Mouse (Mus musculus): ENCODE measurements around the gene Ctnna2. TPM values are rescaled to one million over a fixed set of nuclear protein-coding genes. Genes with fewer than 3 reads are reported as not detected.

The Ctnna2 gene
- polyA plus RNA-seq, 1 experiment from 2014 or later = 1.6 TPM

DNA sequence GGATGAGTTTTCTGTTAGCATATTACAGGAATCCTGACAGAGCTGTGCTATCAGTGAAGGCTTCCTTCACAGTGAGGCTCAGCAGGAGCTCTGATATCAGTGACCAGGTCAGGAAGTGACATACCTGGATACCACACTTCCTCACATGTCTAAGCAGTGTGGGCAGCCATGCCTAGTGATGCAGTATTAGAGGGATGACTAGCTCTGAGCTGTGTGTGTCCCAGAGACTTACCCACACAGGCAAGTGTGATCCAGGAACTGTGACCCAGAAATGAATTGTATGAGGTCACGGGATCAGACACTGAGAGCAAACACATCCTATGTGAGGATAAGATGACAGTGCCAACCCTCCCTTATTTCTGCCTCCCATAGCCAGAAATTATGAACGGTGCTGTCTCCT is 28.8 kb downstream of the Ctnna2 start:
- Histone ChIP-seq H3K27me3 (ENCODE audit: control insufficient read depth, insufficient read depth, low read length) (no peaks in the 10 kb centered on the region), H3K4me3 (ENCODE audit: low read depth, low read length) (no peak overlapping the region)

GRCm38 (mm10) chr6:77929375-77929774 is 50.1 kb downstream of the Ctnna2 start:
- no peaks in the 10 kb centered on the region for H3K9me3 ChIP-seq (ENCODE audit: control insufficient read depth, low read length)
- no peak overlapping the region for H3K4me2 ChIP-seq (ENCODE audit: low read depth, severe bottlenecking)
- no peak overlapping the region for H3K4me3 ChIP-seq (ENCODE audit: low read depth, low read length)
- DNase-seq (ENCODE audit: low spot score) = no peak
- H3K27ac ChIP-seq (replicated peaks; ENCODE audit: low read depth, low read length) = no peak overlapping the region
- no peak overlapping the region for H3K9ac ChIP-seq (ENCODE audit: low read length)
- no peaks in the 10 kb centered on the region for H3K4me1 ChIP-seq (ENCODE audit: control insufficient read depth, insufficient read depth, low read length)
- ATAC-seq (ENCODE audit: insufficient number of reproducible peaks, low FRiP score, low TSS enrichment, low read depth) = no peak
- no peaks in the 10 kb centered on the region for H3K36me3 ChIP-seq (ENCODE audit: control insufficient read depth, insufficient read depth, low read length)
- 78% methylated on average over 3 of the region's 3 CpGs for WGBS
- no peaks in the 10 kb centered on the region for H3K27me3 ChIP-seq (ENCODE audit: control insufficient read depth, insufficient read depth, low read length)

More for the DNA sequence above, 28.8 kb downstream of the Ctnna2 start:
- 84% methylated on average over 2 of the region's 2 CpGs for WGBS
- Histone ChIP-seq H3K27ac (replicated peaks; ENCODE audit: low read depth, low read length) (no peak overlapping the region), H3K4me2 (ENCODE audit: low read depth, severe bottlenecking) (no peak overlapping the region), H3K9me3 (ENCODE audit: control insufficient read depth, low read length) (no peaks in the 10 kb centered on the region), H3K4me1 (ENCODE audit: control insufficient read depth, insufficient read depth, low read length) (no peaks in the 10 kb centered on the region), H3K36me3 (ENCODE audit: control insufficient read depth, insufficient read depth, low read length) (no peaks in the 10 kb centered on the region), H3K9ac (ENCODE audit: low read length) (no peak overlapping the region)
- ATAC-seq (ENCODE audit: insufficient number of reproducible peaks, low FRiP score, low TSS enrichment, low read depth) (no peak), DNase-seq (ENCODE audit: low spot score) (no peak)

DNA sequence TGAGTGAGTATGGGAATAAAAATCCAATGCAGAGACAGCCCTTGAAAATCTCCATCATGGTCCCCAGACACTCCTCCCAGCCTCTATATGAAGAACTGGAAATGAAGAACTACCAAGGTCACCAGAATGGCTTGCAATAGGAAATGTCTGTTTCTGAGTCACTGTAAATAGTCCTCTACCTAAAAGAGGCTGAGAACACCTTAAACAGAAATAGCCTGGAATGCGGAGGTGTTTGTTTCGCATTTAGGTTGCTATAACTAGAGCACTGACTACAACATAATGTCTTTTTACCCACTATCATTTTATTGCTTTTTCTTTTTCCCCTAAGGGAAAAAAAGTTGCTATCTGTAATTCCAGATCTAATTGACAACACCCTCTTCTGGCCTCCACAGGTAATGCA is 106.3 kb downstream of the Ctnna2 start:
- no peak for DNase-seq (ENCODE audit: low spot score)
- Histone ChIP-seq H3K27ac (replicated peaks; ENCODE audit: low read depth, low read length) (no peak overlapping the region), H3K36me3 (ENCODE audit: control insufficient read depth, insufficient read depth, low read length) (no peaks in the 10 kb centered on the region), H3K4me1 (ENCODE audit: control insufficient read depth, insufficient read depth, low read length) (no peaks in the 10 kb centered on the region), H3K4me3 (ENCODE audit: low read depth, low read length) (no peak overlapping the region), H3K9me3 (ENCODE audit: control insufficient read depth, low read length) (no peaks in the 10 kb centered on the region), H3K4me2 (ENCODE audit: low read depth, severe bottlenecking) (no peak overlapping the region), H3K9ac (ENCODE audit: low read length) (no peak overlapping the region), H3K27me3 (ENCODE audit: control insufficient read depth, insufficient read depth, low read length) (no peaks in the 10 kb centered on the region)
- no peak for ATAC-seq (ENCODE audit: insufficient number of reproducible peaks, low FRiP score, low TSS enrichment, low read depth)
- WGBS = 97% methylated on average over 2 of the region's 2 CpGs

- Histone ChIP-seq H3K4me1 (ENCODE audit: control insufficient read depth, insufficient read depth, low read length) (no peaks in the 10 kb centered on the region), H3K27ac (replicated peaks; ENCODE audit: low read depth, low read length) (no peak overlapping the region), H3K4me3 (ENCODE audit: low read depth, low read length) (no peak overlapping the region), H3K27me3 (ENCODE audit: control insufficient read depth, insufficient read depth, low read length) (no peaks in the 10 kb centered on the region), H3K36me3 (ENCODE audit: control insufficient read depth, insufficient read depth, low read length) (no peaks in the 10 kb centered on the region), H3K9ac (ENCODE audit: low read length) (no peak overlapping the region), H3K4me2 (ENCODE audit: low read depth, severe bottlenecking) (no peak overlapping the region), H3K9me3 (ENCODE audit: control insufficient read depth, low read length) (no peaks in the 10 kb centered on the region)
- ATAC-seq (ENCODE audit: insufficient number of reproducible peaks, low FRiP score, low TSS enrichment, low read depth) (no peak), DNase-seq (ENCODE audit: low spot score) (no peak)
- 24% methylated on average over 2 of the region's 2 CpGs for WGBS
Measured at GRCm38 (mm10) chr6:77869313-77869712, 110.2 kb downstream of the Ctnna2 start.

GRCm38 (mm10) chr6:77868119-77868518 is 111.4 kb downstream of the Ctnna2 start:
- no peak for ATAC-seq (ENCODE audit: insufficient number of reproducible peaks, low FRiP score, low TSS enrichment, low read depth)
- Histone ChIP-seq H3K27ac (replicated peaks; ENCODE audit: low read depth, low read length) (no peak overlapping the region), H3K9me3 (ENCODE audit: control insufficient read depth, low read length) (no peaks in the 10 kb centered on the region), H3K4me1 (ENCODE audit: control insufficient read depth, insufficient read depth, low read length) (no peaks in the 10 kb centered on the region), H3K9ac (ENCODE audit: low read length) (no peak overlapping the region), H3K4me2 (ENCODE audit: low read depth, severe bottlenecking) (no peak overlapping the region), H3K36me3 (ENCODE audit: control insufficient read depth, insufficient read depth, low read length) (no peaks in the 10 kb centered on the region), H3K4me3 (ENCODE audit: low read depth, low read length) (no peak overlapping the region), H3K27me3 (ENCODE audit: control insufficient read depth, insufficient read depth, low read length) (no peaks in the 10 kb centered on the region)
- DNase-seq (ENCODE audit: low spot score) = no peak
- 31% methylated on average over 3 of the region's 3 CpGs for WGBS

DNA sequence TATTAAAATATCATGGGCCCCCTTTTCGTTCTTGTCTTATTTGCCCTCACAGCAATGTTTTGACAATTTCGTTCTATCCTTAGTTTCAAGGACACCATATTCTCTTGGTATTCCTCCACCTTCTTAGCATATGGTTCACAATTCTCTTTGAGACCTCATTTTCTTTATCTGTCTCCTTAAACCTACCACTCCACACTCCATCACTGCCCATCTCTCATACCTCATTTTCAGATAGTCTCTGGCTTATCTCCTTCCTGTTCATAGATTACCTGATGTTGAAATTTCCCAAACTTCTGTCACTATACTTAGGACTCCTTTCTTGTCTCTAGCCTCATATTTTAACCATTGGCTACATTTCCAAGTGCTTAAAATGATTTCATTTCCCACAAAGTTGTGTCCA is 116.1 kb downstream of the Ctnna2 start:
- no peaks in the 10 kb centered on the region for H3K27me3 ChIP-seq (ENCODE audit: control insufficient read depth, insufficient read depth, low read length)
- 88% methylated on average over 2 of the region's 2 CpGs for WGBS
- no peak overlapping the region for H3K4me3 ChIP-seq (ENCODE audit: low read depth, low read length)
- ATAC-seq (ENCODE audit: insufficient number of reproducible peaks, low FRiP score, low TSS enrichment, low read depth) (no peak), DNase-seq (ENCODE audit: low spot score) (no peak)
- no peak overlapping the region for H3K27ac ChIP-seq (replicated peaks; ENCODE audit: low read depth, low read length)
- H3K4me1 ChIP-seq (ENCODE audit: control insufficient read depth, insufficient read depth, low read length) = no peaks in the 10 kb centered on the region
- H3K9ac ChIP-seq (ENCODE audit: low read length) = no peak overlapping the region
- H3K36me3 ChIP-seq (ENCODE audit: control insufficient read depth, insufficient read depth, low read length) = no peaks in the 10 kb centered on the region
- no peak overlapping the region for H3K4me2 ChIP-seq (ENCODE audit: low read depth, severe bottlenecking)
- no peaks in the 10 kb centered on the region for H3K9me3 ChIP-seq (ENCODE audit: control insufficient read depth, low read length)

DNA sequence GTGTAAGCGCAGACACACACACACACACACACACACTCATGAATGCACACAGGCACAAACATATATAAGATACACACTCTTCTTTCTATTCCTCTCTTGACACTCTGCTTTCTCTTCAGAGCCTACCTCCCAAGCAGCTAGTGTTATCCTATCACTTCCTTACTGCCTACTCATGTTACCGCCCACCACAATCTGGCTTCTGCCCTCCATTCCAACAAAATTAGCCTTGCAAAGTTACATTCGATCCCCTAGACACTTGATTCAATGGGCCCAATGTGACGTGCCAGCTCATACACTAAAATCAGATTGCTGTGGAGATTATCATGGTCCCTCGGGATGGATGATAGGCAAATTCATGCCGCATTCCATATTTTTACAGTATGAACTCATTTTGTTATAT is 116.7 kb downstream of the Ctnna2 start:
- Histone ChIP-seq H3K9me3 (ENCODE audit: control insufficient read depth, low read length) (no peaks in the 10 kb centered on the region), H3K27ac (replicated peaks; ENCODE audit: low read depth, low read length) (no peak overlapping the region), H3K27me3 (ENCODE audit: control insufficient read depth, insufficient read depth, low read length) (no peaks in the 10 kb centered on the region), H3K36me3 (ENCODE audit: control insufficient read depth, insufficient read depth, low read length) (no peaks in the 10 kb centered on the region), H3K4me1 (ENCODE audit: control insufficient read depth, insufficient read depth, low read length) (no peaks in the 10 kb centered on the region), H3K4me3 (ENCODE audit: low read depth, low read length) (no peak overlapping the region), H3K4me2 (ENCODE audit: low read depth, severe bottlenecking) (no peak overlapping the region), H3K9ac (ENCODE audit: low read length) (no peak overlapping the region)
- WGBS = 83% methylated on average over 6 of the region's 6 CpGs
- no peak for ATAC-seq (ENCODE audit: insufficient number of reproducible peaks, low FRiP score, low TSS enrichment, low read depth)
- no peak for DNase-seq (ENCODE audit: low spot score)

DNA sequence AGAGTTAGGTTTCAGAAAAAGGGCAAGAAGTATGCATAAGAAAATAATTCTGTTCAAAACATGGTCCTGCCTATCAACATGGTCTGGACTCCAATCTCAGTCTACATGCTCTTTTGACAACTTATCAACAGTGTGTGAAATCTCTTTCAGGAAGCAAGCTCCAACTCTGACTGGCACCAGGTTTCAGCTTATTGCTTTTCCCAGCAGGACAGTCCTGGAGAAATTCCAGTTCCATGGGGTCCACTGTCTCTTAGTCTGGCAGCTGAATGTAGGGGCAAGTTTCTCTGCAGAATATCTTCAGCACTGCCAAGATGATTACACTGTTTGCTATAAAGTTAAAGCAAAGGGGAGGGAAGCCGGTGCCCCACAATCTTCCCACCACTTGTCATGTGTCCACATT is 130.1 kb downstream of the Ctnna2 start:
- Histone ChIP-seq H3K9me3 (ENCODE audit: control insufficient read depth, low read length) (no peaks in the 10 kb centered on the region), H3K27ac (replicated peaks; ENCODE audit: low read depth, low read length) (no peak overlapping the region), H3K27me3 (ENCODE audit: control insufficient read depth, insufficient read depth, low read length) (no peaks in the 10 kb centered on the region), H3K4me1 (ENCODE audit: control insufficient read depth, insufficient read depth, low read length) (no peaks in the 10 kb centered on the region), H3K4me3 (ENCODE audit: low read depth, low read length) (no peak overlapping the region), H3K36me3 (ENCODE audit: control insufficient read depth, insufficient read depth, low read length) (no peaks in the 10 kb centered on the region), H3K9ac (ENCODE audit: low read length) (no peak overlapping the region), H3K4me2 (ENCODE audit: low read depth, severe bottlenecking) (no peak overlapping the region)
- 90% methylated on average over 1 of the region's 1 CpGs for WGBS
- DNase-seq (ENCODE audit: low spot score) (no peak), ATAC-seq (ENCODE audit: insufficient number of reproducible peaks, low FRiP score, low TSS enrichment, low read depth) (no peak)

DNA sequence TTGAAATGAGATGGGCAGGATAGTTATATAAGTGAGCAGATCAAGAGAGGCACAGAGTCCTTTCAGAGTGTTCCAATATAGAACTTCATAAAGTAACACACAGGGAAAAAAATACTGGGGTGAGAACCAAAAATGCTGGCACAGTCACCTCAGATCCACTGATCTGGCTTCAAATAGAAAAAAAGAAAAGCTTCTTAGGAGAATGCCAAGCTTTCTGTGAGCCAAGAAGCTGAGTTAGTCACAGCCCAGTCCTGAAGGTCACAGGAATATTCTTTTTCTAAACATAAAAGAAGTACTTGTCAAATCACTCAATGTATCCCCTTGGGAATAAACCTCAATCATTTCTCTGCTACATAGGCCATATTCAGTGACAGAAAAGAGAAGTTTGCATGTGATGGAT is 130.7 kb downstream of the Ctnna2 start:
- Histone ChIP-seq H3K27ac (replicated peaks; ENCODE audit: low read depth, low read length) (no peak overlapping the region), H3K4me2 (ENCODE audit: low read depth, severe bottlenecking) (no peak overlapping the region), H3K4me3 (ENCODE audit: low read depth, low read length) (no peak overlapping the region), H3K9ac (ENCODE audit: low read length) (no peak overlapping the region), H3K36me3 (ENCODE audit: control insufficient read depth, insufficient read depth, low read length) (no peaks in the 10 kb centered on the region), H3K9me3 (ENCODE audit: control insufficient read depth, low read length) (no peaks in the 10 kb centered on the region), H3K27me3 (ENCODE audit: control insufficient read depth, insufficient read depth, low read length) (no peaks in the 10 kb centered on the region), H3K4me1 (ENCODE audit: control insufficient read depth, insufficient read depth, low read length) (no peaks in the 10 kb centered on the region)
- DNase-seq (ENCODE audit: low spot score) = no peak
- no peak for ATAC-seq (ENCODE audit: insufficient number of reproducible peaks, low FRiP score, low TSS enrichment, low read depth)

Data from limb, embryonic 11.5 days (tissue).